Mouse (Mus musculus): ENCODE results near the gene Gipr.

Gene Gipr

DNA sequence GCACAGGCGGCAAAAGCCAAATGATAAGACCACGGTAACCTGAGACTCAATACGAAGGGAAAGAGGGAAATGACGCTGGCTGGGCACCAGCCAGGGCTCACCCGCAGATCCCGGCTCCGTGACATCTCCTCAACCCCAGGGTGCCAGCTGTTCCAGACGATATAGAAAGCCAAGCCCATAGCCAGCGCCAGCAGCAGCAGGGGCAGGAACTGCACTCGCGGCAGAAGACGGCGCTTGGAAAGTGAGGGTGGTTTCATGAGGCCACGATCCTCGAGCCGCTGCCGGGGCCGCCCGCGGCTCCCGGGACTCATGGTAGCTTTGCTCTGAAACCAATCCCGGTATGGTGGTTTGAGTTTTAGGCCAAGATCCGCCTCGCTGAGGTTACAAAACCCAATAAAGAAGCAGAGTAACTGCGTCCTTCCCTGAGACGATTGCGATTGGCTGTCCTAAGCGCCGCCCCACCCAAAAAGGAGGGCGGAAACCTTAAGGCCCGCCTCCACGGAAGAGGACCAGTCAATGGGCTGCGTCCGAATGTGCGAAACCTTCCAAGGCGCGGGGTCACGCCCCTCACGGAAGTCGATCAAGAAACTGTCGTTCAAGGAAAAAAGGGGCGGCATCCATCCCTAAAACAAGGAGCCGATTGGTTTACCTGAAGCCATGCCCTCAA lies 16.9 kb downstream of the Gipr start, which contains the start of gene Qpctl:
Qpctl (minus strand) TSS at position 417 of the 667 bp plus-strand sequence.
- DNase-seq (ENCODE audit: low spot score): peak; percentile 98

DNA sequence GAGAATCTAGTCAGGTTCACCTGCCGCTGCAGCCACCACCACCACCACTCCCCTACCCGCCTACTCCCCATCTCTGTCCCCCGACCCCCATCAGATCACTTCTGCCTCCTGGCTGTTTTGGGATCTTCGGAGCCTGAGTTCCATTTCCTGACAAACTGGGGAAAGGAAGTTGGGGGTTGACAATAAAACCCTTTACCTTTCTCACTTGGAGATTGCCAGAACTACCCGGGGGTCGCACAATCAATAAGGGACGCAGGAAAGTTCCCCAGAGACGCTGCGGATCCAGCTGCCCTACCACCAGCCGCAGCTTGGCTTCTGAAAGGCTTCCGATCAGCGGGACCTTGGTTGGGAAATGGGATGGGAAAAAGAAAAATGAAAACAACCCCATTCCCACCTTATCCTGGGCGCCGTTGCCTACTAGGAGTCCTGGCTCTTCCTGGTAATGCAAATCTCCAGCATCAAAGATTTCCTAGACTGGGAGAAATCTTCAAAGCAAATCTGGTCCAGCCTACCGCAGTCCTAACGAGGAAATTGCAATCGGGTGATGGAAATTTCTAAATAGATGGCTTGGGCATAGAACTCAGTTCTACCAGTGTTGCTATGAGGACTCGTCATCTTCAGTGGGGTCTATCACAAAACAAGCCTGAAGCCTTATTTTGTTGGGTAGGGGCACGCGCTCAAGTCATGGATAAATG lies 17.6 kb downstream of the Gipr start:
- no peak for DNase-seq (ENCODE audit: low spot score)

DNA sequence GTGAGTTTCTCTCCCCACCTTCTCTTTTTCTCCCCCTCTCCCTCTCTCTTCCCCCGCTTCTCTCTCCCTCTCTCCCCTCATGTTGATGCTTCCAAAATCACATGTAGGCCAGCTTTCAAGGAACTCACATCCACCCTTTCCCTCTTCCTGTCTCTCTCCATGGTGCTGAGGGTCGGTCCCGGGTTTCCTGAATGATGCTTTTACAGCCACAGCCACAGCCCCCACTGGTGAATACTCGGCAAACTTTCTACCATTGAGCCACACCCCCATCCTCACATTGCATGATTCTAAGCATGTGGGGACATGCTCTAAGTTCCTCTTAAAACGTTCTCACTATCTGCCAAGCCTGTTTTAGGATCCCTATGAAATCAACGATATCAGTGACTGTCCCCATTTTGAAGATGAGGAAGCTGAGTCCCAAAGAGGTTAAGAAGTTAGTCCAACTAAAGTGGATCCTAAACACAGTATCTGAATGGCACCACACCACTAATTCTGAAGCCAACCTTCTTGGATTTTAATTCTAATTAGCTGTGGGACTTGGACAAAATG lies 18.4 kb downstream of the Gipr start:
- DNase-seq (ENCODE audit: low spot score): no peak

DNA sequence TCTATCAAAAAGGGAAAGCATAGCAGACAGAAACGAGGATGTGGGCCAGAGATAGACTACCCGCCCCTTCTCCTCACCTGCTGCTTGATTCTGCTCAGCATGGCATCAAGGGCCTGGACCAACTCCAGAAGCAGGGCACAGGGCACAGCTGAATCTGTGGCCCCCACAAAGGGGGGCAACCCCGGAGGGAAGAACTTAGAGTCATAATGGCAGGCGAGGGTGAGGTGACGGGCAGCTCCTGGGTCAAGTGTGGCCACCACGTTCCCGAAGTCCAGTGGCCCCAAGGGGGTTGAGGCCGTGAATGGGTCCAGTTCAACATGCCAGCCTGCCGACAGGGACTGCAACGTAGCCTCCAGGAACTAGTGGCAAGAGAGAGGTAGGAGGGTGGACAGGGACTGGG lies 19.1 kb downstream of the Gipr start:
- no peak for DNase-seq (ENCODE audit: low spot score)

DNA sequence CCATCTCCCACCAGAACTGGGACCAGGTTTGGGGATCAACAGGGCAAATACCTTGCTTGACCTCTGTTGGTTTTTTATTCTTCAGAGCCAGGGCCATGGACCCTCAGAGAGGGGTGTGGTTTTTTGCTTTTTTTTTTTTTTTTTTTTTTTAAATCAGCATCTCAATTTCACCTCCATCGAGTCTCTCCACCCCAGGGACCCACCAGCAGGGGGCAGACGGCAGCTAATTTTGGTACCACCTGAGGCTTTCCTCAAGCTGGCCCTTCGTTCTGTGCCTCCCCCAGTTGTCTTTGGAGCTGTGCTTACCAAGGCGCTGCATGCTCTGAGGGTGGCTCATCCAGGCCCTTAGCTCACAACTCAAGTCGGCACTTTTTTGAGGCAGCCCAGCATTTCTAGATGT lies 28.5 kb downstream of the Gipr start:
- DNase-seq (ENCODE audit: low spot score): peak; percentile 60

DNA sequence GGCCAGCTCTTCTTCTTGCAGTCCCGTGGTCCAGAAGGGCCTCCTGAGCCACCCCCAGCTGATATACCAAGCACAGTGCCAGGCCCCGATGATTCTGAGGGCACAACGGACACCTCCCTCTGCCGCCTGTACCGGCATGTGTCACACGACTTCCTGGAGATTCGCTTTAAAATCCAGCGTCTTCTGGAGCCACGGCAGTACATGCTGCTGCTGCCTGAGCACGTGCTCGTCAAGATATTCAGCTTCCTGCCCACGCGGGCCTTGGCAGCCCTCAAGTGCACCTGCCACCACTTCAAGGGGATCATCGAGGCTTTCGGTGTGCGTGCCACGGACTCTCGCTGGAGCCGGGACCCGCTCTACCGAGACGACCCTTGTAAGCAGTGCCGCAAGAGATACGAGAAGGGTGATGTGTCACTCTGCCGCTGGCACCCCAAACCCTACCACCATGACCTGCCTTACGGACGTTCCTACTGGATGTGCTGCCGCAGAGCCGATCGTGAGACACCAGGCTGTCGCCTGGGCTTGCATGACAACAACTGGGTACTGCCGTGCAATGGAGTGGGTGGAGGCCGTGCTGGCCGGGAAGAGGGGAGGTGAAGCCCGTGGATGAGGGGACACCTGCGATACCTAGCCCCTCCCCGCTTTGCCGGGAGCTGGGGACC lies 29.1 kb downstream of the Gipr start:
- no peak for DNase-seq (ENCODE audit: low spot score)

DNA sequence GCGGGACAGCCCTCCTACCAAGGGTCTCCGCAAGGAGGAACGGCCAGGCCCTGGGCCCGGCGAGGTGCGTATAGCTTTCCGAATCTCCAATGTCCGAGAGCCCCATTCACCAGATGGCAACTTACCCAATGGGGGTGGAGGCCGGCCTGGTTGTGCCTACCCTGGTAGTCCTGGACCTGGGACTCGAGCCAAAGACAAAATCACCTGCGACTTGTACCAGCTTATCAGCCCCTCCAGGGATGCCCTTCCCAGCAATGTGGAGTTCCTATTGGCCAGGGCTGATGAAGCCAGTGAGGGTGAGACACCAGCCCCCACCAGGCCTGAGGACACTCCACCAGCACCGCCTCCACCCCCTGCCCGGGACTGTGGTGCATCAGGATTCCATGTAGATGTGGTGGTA lies 29.8 kb downstream of the Gipr start:
- no peak for DNase-seq (ENCODE audit: low spot score)

DNA sequence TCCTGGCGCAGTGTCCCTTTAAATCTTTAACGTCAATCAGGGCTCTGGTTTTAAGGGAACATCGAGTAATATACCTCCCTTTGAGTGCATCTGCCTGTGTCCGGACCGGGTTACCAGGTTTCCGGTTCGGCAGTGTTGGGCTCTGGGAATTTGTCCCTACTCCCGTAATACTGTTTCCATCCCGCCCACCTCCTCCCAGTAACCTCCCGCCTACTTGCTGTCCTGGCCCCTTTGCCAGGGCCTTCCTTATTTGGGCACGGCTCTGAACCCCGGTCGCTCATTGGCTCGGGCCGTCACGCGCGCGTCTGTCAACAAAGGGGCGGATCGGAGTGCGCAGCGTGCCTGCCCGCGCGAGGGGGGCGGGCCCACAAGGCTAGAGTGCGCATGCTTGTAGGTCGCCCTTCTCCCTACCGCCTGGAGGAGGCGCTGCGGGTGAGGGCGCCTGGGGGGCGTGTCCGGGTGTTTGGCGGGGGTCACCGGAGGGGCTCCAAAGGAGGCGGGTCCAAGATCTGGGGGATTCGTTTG lies 34.5 kb downstream of the Gipr start:
- peak; percentile 97 for DNase-seq (ENCODE audit: low spot score)

DNA sequence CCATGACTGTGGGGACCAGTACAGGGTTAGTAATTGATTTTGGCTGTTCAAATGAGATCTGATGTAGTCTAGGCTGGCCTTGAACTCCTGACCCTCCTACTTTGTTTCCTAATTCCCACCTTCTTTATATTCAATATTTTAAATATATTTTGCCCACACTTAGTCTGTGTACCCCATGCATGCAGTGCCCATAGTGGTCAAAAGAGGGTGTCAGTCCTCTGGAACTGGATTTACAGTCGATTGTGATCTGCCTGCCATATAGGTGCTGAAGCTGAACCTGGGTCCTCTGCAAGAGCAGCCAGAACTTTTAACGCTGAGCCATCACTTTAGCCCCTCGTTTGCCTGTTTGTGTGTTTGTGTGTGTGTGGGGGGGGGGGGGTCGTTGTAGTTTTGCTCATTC lies 35.3 kb downstream of the Gipr start:
- DNase-seq (ENCODE audit: low spot score): peak; percentile 31

DNA sequence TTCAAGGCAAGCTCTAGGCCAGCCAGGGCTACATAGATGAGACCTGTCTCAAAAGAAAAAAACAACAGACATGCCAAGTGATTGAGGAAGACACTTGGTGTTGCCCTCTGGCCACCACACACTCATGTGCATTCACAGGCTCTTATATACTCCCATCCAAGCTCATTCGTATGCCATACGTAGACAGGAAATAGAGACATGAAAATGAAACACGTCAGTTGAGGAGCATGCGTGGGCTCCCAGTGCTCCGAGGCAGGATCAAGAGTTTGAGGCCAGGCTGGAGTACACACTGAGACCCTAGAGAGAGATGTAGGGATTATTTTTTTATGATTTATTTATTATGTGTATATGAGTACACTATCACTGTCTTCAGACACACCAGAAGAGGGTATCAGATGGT lies 36.5 kb downstream of the Gipr start:
- no peak for DNase-seq (ENCODE audit: low spot score)

DNA sequence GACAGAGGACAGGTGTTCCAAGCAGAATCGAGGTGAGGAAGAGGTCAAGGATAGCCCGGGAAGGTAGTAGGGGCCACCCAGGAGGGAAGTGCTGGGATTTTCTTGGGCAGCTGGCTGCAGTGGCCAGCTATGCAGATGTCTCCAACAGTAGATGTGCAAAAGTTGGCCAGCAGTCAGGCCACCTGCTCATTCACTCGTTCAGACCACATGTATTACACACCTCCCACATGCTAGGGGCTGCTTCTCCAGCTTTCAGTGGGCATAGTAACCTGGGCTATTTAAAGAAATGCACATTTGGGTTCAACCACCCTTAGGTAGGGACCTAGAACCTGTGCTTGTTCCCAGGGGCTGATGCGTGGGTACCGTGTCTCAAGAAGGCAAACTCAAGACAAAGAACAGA lies 38.2 kb downstream of the Gipr start:
- DNase-seq (ENCODE audit: low spot score): no peak

DNA sequence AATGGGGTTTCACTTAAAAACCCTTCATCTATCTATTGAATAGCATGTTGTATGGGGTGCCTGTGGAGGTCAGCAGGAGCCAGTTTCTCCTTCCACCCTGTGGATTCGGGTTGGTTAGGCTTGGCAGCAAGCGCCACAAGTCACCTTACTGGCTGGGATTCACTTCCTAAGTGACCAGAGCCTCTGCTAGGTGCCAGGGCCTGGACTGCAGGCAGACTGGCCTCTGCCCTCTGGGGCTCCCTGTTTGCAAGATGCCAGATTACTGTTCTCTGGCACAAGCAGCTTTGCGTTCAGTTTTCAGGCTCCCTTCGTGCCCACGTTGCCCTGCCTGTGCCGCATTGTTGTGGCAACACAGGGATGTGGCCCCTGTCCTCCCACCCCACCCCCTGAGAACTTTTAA lies 41.2 kb downstream of the Gipr start:
- no peak for DNase-seq (ENCODE audit: low spot score)

DNA sequence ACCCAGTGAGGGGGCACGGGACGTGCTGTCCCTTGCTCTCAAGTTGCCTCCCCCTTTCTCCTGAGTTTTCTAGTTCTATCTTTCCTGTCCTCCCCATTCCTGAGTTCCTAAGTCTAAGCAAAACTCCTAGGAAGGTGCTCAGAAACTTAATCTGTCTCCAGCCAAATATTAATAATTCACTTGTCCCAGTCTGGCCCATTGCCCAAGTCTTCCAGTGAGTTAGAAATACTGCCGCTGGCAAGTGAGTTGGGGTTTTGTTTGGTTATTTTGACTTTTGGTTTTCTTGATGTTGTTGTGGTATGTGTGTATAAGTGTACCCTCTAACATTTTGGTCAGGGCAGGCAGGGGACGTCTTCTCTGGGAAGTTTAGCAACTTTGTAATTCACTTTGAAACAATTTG lies 44.2 kb downstream of the Gipr start:
- no peak for DNase-seq (ENCODE audit: low spot score)

DNA sequence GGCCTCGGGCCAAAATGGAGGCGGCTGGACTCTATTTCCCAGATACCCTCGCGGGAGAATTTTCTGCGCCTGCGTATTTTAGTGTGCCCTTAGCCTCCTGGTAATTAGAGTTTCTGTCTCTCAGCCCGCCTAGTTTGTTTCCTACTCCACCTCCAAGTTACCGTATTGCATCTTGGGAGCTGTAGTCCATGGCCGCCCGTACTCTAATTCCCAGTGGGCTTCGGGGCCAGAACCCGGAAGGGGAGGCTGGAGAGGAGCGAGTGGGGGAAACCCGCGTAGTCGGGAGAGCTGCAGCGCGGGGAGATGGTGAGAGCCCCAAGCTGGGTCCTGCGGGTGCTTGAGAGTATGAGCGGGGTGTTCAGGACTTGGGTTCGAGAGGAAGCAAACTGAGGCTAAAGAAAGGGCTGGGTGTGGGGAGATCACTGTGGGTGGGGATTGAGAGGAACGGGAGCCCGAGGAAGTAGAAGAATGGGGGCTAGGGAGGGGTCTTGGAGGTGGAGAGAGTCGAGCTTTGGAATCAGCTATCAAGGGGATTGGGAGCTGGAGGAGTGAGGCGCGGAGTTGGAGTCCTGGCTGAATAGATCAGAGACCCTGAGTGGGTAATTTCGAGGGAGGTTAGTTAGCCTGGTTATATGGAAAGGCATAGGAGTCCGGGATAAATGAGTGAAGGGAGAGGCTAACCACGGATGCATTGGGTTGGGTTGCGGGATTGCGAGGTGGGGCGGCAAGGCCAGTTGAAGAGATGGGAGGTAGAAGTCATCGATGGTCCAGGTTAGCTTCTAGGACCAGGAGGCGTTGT lies 46.1 kb downstream of the Gipr start, which contains the start of gene Fbxo46:
Fbxo46 (plus strand) TSS at position 229 of the 799 bp plus-strand sequence.
- DNase-seq (ENCODE audit: low spot score): peak; percentile 99

DNA sequence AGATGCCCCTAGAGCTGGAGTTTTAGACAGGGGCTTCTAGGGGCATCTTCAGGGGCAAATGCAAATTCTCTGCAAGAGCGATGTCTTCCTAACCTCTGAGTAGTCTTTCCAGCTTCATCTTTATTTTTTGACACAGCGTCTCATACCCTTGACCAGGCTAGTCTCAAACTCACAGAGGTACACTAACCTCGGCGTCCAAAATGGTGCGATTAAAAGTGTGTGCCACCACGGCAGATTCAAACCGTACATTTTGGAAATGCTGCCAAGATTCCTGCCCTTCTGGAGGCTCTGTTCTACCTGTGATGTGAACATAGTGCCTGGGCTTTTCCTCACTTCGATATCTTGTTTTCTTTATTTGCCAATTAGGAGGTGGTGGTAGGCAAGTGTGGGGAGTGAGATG lies 46.8 kb downstream of the Gipr start:
- no peak for DNase-seq (ENCODE audit: low spot score)

DNA sequence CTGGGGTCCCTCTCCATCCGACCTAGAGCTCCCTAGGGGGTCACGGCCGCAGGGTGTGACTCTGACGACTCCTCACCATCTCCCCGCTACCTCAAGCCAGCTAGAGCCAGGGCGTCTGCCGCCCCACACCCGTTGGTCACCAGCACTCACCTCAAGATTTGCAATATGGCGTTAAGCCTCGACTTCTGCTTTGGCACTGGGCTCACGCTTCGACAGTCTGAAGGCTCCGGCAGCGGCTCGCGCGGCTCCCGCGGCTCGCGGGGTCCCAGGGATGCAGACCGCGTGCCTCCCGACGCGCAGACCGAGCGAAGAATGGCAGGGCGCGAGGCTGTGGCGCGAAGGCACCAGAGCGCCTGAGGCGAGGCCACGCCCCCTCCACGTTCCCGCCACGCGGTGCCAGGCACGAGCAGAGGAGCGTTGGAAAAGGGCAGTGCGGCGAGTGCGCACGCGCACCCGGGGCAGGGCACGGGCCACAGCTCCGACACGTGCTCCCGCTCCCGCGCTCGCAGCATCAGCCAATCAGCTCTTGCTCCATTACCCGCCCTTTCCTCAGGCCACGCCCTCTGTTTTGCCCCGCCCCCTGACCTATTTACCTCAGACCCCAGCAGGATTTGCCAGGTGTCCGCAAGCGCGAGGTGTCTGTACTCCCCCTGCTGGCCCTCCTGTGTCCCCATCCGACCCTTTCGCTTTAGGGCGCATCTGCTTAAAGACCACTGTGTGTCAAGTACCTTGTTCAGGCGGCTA lies 47.7 kb downstream of the Gipr start, which contains the start of gene Gm4969:
Gm4969 (minus strand) TSS at position 341 of the 744 bp plus-strand sequence.
- peak; percentile 69 for DNase-seq (ENCODE audit: low spot score)

DNA sequence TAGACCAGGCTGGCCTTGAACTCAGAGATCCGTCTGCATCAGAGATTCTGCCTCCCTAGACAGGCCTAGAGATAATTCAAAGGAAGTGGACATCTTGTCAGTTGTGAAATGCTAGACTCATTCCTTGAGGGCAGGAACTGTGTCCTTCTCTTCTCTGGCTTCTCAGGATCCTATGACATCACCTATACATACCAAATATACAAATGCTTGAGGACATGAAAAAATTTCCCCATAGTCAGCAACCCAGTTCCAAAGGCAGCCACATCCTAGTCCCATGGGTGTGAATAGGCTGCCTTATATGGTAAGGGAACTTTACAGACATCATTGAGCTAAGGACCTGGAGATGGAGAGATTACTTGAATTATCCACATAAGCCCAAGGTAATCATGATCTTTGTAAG lies 56.4 kb downstream of the Gipr start:
- DNase-seq (ENCODE audit: low spot score): no peak

DNA sequence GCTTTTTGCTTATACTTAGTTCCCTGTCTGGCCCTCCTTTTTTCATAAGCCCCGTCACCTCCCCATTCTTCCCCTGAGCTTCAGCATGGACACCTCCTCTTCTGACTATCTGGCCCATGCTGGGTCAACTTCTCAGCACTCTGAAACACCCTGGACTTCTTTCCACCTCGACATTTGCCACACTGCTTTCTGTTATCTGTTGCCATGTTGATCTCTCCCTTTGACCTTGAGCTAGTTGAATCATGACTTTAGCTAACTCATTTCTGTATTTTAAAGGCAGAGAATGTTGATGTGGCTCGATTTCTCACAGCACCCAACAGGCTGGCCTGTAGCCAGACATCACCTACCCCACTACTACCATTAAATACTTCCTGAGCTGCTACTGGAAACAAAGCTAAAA lies 58.5 kb downstream of the Gipr start:
- no peak for DNase-seq (ENCODE audit: low spot score)

Measured in retina, embryonic 14.5 days (tissue).